Mouse (Mus musculus) lung, embryonic 15.5 days (tissue): ENCODE results near the gene Ifi211. TPM values are rescaled to one million over a fixed set of nuclear protein-coding genes. Genes with fewer than 3 reads are reported as not detected.
"Not testable (repeated sequence)": the region's sequence is repeated elsewhere in the genome, so short reads cannot be mapped to it uniquely, and the experiment has no call there.

Experiments
- ATAC-seq: fragments of 200-750 bp; cut with Nextera tagmentation; 2 replicates; pipeline ENCODE4 v1.8.0; 2017; ENCODE audit warnings: moderate number of reproducible peaks, borderline replicate concordance; ENCODE audit not compliant: low FRiP score, low TSS enrichment; ENCODE audit errors: extremely low read depth
- H3K27ac ChIP-seq: fragments of 300-500 bp; sonication (generic); 2 replicates; pipeline ENCODE4 v1.5.1; 2015; ENCODE audit warnings: moderate library complexity, mild to moderate bottlenecking, inconsistent platforms
- H3K27me3 ChIP-seq: fragments of 300-500 bp; sonication (generic); 2 replicates; pipeline ENCODE4 v1.6.1; 2015; ENCODE audit warnings: inconsistent platforms
- H3K36me3 ChIP-seq: fragments of 300-500 bp; sonication (generic); 2 replicates; pipeline ENCODE4 v1.6.1; 2015; ENCODE audit warnings: inconsistent platforms
- H3K4me1 ChIP-seq: fragments of 300-500 bp; sonication (generic); 2 replicates; pipeline ENCODE4 v1.6.1; 2015; ENCODE audit warnings: inconsistent platforms
- H3K4me2 ChIP-seq: fragments of 300-500 bp; sonication (generic); 2 replicates; pipeline ENCODE4 v1.6.1; 2015; ENCODE audit warnings: inconsistent platforms, mild to moderate bottlenecking, moderate library complexity
- H3K4me3 ChIP-seq: fragments of 300-500 bp; sonication (generic); 2 replicates; pipeline ENCODE4 v1.5.1; 2015; ENCODE audit warnings: mild to moderate bottlenecking, inconsistent platforms
- H3K9ac ChIP-seq: fragments of 300-500 bp; sonication (generic); 2 replicates; pipeline ENCODE4 v1.6.1; 2015; ENCODE audit warnings: inconsistent platforms
- H3K9me3 ChIP-seq: fragments of 300-500 bp; sonication (generic); 2 replicates; pipeline ENCODE4 v1.6.1; 2016; ENCODE audit warnings: inconsistent platforms
- WGBS: fragments of 180-500 bp; shearing (Covaris S2); methylation state at CpG from one replicate; pipeline ENCODE4 v1.1.7; 2015; 5-methylcytosine and 5-hydroxymethylcytosine counted together
- polyA plus RNA-seq: library from polyadenylated mRNA; unstranded; fragments of >200 nt; fragmentation: Nextera tagmentation; extraction: Ambion mirVana; gene quantifications from 2 replicates; pipeline ENCODE4 v1.2.1, GENCODE M21; 2015

Ifi211 gene
- 0.67 and 1.4 TPM in 2 replicates for polyA plus RNA-seq

DNA sequence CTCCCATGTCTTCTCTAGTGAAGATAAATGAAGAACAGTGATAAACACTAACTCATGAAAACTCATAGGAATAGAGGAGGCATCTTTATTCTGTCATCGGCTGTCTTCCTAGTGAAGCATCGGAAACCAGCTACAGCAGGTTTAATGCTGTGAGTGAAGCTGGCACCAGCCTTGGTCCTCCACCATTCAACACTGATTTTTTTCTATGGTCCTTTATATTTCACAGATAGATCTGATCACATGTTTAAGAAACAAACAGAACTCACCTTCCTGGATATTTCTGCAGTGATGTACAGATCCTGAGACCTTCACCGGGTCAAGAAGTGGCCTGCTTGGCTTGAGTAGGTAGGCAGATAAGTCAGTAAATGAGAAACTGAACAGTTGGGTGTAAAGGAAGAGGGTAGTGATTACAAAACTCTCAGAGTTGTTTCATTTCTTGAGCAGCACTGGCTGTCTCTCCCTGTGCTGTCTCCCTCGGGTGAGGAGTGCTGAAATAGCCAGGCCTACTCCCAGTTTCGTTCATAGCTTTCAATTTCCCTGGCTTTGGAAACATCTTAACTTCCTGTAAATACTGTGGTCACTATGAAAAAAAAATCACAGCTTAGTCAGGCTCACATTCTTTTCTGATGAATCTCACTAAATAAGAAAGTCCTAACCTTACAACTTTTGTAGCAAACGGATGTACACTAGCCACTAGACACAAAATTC, at the start of gene Ifi211:
Gene Ifi211 (minus strand): TSS at position 499 of the 708 bp plus-strand sequence.
- WGBS = 76% methylated on average over 6 of the region's 6 CpGs
- not testable (repeated sequence) for H3K27me3 ChIP-seq, H3K9ac ChIP-seq, H3K4me1 ChIP-seq, H3K4me3 ChIP-seq, H3K4me2 ChIP-seq, H3K36me3 ChIP-seq, H3K9me3 ChIP-seq, H3K27ac ChIP-seq, ATAC-seq

DNA sequence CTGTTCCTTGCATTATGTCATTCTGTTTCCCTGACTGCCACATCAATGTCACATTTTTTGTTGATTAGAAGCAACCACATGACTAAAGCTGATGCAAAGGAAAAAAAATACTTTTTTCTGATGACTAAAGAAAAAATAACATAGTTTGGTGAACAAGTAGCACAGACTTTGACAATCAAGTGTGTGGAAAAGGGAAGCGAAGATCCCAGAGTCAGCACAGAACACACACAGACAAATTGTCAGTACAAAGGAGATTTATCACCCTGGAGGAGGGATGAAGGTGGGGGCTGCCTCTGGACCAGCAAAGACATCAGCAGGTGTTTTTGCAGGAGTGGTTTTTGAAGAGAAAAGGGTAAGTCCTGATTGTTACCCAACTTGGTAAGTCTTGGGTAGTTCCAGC, 48.6 kb upstream of the Ifi211 start:
- not testable (repeated sequence) for H3K27me3 ChIP-seq, H3K36me3 ChIP-seq, H3K4me1 ChIP-seq, H3K9me3 ChIP-seq, H3K4me3 ChIP-seq, H3K4me2 ChIP-seq, H3K27ac ChIP-seq, H3K9ac ChIP-seq, ATAC-seq
- 61% methylated on average over 1 of the region's 1 CpGs for WGBS

DNA sequence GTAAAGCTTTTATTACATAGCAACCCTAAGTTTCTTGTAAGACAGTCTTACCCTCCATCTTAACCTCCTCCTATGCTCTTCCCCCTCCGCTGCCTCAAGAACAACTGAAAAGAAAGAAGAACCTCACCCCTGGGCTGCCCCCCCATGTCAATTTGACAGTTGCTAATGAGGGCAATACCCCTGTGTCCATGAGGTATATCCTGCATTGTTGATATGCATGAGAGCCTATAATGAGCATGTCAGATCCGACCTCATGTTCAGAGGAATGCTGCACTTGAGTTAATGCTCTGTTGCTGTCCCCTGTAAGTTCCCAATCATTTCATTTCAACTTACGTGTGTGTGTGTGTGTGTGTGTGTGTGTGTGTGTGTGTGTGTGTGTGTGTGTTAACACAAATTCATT, 47.2 kb upstream of the Ifi211 start:
- not testable (repeated sequence) for H3K27ac ChIP-seq, H3K9ac ChIP-seq, H3K9me3 ChIP-seq, H3K4me1 ChIP-seq, H3K36me3 ChIP-seq, H3K27me3 ChIP-seq, H3K4me2 ChIP-seq, ATAC-seq, H3K4me3 ChIP-seq
- 66% methylated on average over 3 of the region's 3 CpGs for WGBS

DNA sequence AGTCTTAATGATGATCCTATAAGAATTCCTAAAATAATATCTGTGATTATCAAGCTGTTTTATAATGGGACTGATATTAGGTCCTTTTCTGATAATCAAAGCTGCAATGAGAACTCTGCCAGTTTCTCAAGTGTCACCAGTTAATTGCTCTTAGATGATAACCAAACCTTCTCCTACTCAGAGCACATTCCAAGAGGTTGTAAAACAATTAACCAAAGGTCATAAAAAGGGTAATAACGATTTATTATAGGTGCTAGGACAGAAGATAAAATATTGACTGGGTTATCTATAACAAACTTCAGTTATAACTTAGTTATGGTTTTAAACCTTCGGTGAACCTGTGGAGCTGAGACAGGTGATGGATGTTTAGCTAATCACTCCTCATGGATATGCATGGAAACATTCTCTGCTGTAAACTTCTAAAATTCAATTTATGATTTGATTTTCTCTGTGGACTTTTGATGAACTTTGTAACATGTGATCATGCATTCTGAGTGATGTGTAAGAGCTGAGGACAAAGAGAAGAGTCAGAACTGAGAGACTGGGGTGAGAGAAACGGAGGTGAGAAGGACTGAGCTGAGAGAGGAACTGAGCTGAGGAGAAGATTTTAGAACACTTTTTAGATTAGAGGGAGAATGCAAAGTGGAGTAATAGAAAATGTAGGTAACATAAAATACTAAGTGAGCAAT, 43.1 kb upstream of the Ifi211 start:
- not testable (repeated sequence) for ATAC-seq, H3K4me1 ChIP-seq, H3K9me3 ChIP-seq, H3K36me3 ChIP-seq, H3K27me3 ChIP-seq, H3K4me3 ChIP-seq, H3K27ac ChIP-seq, H3K4me2 ChIP-seq, H3K9ac ChIP-seq
- WGBS = 31% methylated on average over 3 of the region's 3 CpGs

DNA sequence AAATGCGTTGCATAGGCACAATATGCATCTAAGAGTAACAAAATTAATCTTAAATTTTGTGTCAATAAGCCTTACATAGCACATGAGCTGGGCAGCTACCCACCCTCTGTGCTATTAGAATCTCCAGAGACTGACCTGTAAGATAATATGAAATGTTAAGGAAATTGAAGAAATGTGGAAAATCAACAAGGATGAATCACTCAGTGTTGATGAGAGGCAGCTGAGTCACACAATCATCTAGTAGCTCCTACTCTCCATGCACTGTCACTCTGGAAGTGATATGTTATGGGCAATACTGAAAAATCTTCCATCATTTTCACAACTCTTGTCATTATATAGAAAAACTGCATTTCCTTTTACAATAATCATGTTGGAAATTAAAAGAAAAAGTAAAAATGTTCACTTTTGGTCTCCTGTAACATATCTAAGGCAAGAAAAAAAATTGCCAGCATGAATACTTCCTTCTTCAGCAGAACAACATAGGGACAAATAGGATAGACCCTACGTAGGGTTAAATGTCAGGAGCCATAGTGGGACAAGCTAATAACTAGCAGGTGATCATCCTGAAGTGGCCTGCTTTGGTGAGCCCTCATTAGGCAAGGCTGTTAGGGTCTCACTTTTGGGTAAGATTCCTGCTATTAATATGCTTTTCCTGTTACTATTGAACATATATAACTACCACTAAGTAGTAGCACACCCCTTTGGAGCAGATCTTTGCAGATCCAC, 42.4 kb upstream of the Ifi211 start:
- Histone ChIP-seq H3K4me3 (no peak overlapping the region), H3K9ac (no peak overlapping the region), H3K9me3 (no peaks in the 10 kb centered on the region), H3K27ac (no peak overlapping the region), H3K27me3 (no peaks in the 10 kb centered on the region), H3K36me3 (no peaks in the 10 kb centered on the region), H3K4me2 (no peak overlapping the region), H3K4me1 (no peaks in the 10 kb centered on the region)
- WGBS = 70% methylated on average over 2 of the region's 2 CpGs
- no peak for ATAC-seq

DNA sequence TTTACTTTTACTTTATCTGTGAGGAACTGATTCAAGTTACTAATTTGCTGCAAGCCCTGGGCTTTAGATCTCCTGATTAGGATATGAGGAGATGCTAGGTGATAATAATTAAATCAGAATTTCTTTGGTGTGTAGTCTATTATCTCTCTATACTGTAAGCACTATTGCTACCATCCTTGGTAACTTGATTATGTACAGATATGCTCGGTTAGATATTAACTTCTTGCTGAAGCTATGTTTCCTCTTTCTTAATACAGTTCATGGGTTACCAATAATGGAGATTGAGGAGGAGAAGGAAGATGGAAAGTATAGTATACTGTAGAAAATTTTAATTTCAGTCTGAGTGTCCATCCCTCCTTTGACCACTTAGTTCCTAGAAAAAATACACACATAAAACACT, 40.7 kb upstream of the Ifi211 start:
- Histone ChIP-seq H3K9ac (no peak overlapping the region), H3K27ac (no peak overlapping the region), H3K9me3 (no peaks in the 10 kb centered on the region), H3K4me2 (no peak overlapping the region), H3K36me3 (no peaks in the 10 kb centered on the region), H3K4me3 (no peak overlapping the region), H3K4me1 (no peaks in the 10 kb centered on the region), H3K27me3 (no peaks in the 10 kb centered on the region)
- no peak for ATAC-seq
- WGBS = 78% methylated on average over 1 of the region's 1 CpGs

DNA sequence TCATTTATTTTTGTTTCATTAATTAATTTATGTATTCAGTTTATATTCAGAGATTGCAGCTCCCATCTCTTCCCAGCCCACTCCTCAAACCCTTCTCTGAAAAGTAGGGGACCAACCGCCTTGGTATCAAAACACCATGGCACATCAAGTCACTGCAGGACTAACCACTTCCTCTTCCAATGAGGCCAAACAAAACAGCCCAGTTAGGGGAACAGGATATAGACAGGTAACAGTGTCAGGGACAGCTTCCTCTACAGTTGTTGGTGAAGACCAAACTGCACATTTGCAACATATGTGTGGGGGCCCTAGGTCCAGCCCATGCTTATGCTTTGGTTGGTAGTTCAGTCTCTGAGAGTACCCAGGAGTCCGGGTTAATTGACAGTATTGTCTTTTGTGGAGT, 36.2 kb upstream of the Ifi211 start:
- H3K27me3 ChIP-seq, H3K4me1 ChIP-seq, H3K9me3 ChIP-seq, H3K27ac ChIP-seq, H3K9ac ChIP-seq, H3K36me3 ChIP-seq, H3K4me3 ChIP-seq, H3K4me2 ChIP-seq, ATAC-seq: not testable (repeated sequence)
- WGBS = 80% methylated on average over 2 of the region's 2 CpGs

DNA sequence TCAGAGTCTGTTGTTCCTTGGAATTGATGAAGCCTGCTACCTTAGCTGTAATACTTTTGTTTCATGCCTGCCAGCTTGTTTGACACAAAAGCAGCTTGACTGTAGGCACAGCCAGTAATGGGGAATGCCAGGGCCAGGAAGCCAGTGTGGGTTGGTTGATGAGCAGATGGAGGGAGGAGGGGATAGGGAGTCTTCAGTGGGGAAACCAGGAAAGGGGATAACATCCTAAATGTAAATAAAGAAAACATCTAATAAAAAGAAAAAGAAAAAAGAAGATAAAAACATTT, 29.9 kb upstream of the Ifi211 start:
- H3K9me3 ChIP-seq, H3K4me2 ChIP-seq, ATAC-seq, H3K4me1 ChIP-seq, H3K4me3 ChIP-seq, H3K9ac ChIP-seq, H3K27ac ChIP-seq, H3K27me3 ChIP-seq, H3K36me3 ChIP-seq: not testable (repeated sequence)

DNA sequence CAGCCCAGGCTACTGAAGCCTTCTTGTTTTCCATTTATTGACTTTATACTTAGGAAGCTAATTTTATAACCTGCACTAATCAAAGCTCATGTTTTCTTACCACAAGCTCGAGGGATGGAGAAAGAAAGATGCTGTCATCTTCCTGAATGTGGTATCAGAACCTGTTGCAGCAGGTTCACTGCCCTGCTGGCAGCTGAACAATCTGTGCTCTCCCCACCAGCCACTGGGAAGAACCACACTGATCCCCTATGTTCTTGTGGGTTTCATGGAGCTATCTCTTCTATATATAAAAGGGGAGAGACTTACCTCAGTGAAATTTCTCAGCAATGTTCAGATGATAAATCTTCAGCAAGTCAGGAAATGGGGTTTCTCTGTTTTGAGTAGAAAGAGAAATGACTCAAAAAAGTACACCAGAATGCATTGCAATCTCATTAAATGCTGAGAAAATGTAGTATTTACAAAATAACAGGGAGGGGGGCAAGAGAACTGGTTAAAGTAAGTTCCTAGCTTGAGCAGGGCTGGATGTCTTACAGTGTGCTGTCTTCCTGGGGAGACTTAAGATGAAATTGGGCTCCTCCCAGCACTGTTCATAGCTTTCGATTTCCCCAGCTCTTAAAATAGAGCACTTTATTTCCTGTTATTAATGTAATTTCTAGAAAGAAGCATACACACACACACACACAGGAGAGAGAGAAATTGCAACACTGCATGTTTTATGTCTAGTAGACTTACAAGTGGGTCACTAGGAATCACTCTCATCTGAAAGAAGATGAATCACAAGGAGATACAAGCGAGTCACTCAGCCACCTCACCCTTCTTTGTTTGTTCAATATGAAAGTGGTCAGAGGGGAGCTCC, 29.3 kb upstream of the Ifi211 start, which contains the start of the genes Mndal and Ifi203:
Gene Mndal (minus strand): TSS at position 568 of the 856 bp plus-strand sequence.
Gene Ifi203 (minus strand): TSS at position 749 of the 856 bp plus-strand sequence.
- H3K4me1 ChIP-seq, H3K36me3 ChIP-seq, H3K27ac ChIP-seq, H3K9ac ChIP-seq, H3K27me3 ChIP-seq, ATAC-seq, H3K4me3 ChIP-seq, H3K9me3 ChIP-seq, H3K4me2 ChIP-seq: not testable (repeated sequence)
- 48% methylated on average over 3 of the region's 3 CpGs for WGBS

DNA sequence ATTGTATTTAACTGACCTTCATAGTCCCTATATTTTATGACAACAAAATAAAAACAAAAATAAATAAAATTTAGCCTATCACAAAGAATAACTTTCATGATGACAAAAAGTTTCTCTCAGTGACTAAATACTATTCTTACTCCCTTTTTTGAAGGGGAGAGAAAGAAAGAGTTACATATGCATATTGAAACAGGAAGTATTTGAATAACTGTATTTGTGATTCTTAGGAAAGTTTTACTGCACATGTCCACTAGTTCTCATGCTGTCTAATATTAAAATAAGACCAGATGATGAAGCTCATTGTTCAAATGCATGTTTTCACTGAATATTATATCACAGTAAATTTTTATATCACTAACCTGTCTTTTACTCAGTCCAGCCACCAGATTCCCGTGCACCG, 28.7 kb upstream of the Ifi211 start:
- not testable (repeated sequence) for H3K9ac ChIP-seq, H3K27ac ChIP-seq, H3K4me2 ChIP-seq, H3K36me3 ChIP-seq, H3K4me1 ChIP-seq, H3K4me3 ChIP-seq, ATAC-seq, H3K27me3 ChIP-seq, H3K9me3 ChIP-seq
- WGBS = 88% methylated on average over 2 of the region's 2 CpGs

DNA sequence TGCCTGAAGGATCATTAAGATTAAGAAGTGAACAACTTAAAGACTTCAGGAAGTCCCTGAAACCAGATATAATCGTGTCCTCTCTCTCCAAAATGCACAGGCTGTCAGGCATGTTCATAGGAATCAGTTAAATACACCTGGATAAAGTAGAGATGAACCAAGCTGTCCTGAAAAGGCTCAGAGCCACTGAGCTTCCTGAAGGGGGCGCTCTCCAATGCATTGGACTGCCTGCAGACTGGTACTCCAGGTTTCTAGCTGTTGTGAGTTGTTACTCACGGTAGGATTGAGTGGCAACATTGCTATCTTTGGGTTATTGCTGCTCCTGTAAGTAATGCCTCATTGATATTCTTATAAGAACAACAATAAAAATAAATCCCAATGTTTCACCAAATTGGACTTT, 6.4 kb upstream of the Ifi211 start:
- not testable (repeated sequence) for ATAC-seq, H3K27ac ChIP-seq, H3K4me3 ChIP-seq, H3K9ac ChIP-seq, H3K27me3 ChIP-seq, H3K36me3 ChIP-seq, H3K4me2 ChIP-seq, H3K4me1 ChIP-seq, H3K9me3 ChIP-seq
- 45% methylated on average over 3 of the region's 3 CpGs for WGBS
